Mouse (Mus musculus) heart, adult 2 months (tissue): ENCODE measurements at regions not wholly inside any gene's neighbourhood (a gene's known extent, or its start where the extent isn't known, plus 50 kb on each side); places are given as distances from the start of the nearest gene placed in this dataset.

ENCODE experiments used
- CTCF ChIP-seq: fragments of 200-600 bp; IDR thresholded peaks from 2 replicates; pipeline ENCODE4 v1.8.1; 2022; ENCODE audit warnings: antibody characterized with exemption, mild to moderate bottlenecking, moderate library complexity
- POLR2A ChIP-seq: fragments of 200-500 bp; IDR thresholded peaks from 2 replicates; pipeline ENCODE4 v1.6.1; 2011; ENCODE audit warnings: mild to moderate bottlenecking, low read depth, low read length, control low read depth; ENCODE audit not compliant: insufficient read depth

- no peak for TF ChIP-seq CTCF
- TF ChIP-seq POLR2A, result no peak
These were observed 258.3 kb downstream of the Cd83 start for GRCm38 (mm10) chr13:44042730-44043493.
